Mouse (Mus musculus): ENCODE measurements around the gene 3100002H09Rik. TPM values are rescaled to one million over a fixed set of nuclear protein-coding genes. Genes with fewer than 3 reads are reported as not detected.

Gene 3100002H09Rik
- polyA plus RNA-seq (2014; fragmentation: Illumina TruSeq; extraction: RNeasy Lipid Tissue Mini Kit (QIAGEN cat#74804); ENCODE audit: low read depth, low replicate concordance): not detected

DNA sequence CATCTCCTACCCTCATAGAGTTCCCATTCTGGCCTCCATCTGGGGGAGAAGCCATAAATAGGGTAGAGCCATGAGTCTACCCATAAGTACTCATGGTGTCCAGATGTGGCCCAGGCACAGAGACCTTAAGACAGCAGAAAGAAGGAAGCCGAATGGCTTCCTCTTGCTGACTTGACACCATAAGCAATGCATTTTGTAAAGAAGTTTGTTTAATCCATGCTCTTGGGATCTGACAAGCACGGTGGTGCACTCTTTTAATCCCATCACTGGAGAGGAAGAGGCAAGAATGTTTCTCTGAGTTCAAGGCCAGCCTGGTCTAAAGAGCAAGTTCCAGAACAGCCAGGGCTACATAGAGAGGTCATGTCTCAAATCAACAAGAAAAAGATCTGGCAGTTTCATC, at the start of gene 3100002H09Rik:
3100002H09Rik (minus strand) TSS at position 101 of the 400 bp plus-strand sequence.

DNA sequence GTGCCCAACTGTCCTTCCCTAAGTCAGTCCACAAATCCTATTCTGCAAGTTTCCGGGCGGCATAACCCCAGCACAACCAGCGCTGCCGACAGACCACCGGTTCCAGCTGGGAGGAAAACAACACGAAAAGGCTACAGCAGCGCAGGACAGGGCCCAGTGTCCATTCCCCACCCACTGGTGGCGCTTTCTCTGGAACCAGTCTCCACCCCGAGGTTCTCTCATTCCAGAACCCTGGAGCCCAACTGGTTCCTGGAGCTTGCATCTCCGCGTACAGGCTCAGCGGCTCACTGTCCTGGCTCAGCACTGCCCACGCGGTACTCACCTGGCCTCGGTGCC, 45.9 kb upstream of the 3100002H09Rik start, which contains the start of gene Pou3f1:
Pou3f1 (plus strand) TSS at position 290 of the 336 bp plus-strand sequence.

Other genes starting within 250 kb of the 3100002H09Rik start
- gene Pou3f1, start 46.0 kb upstream of the 3100002H09Rik start, polyA plus RNA-seq (2014; fragmentation: Illumina TruSeq; extraction: RNeasy Lipid Tissue Mini Kit (QIAGEN cat#74804); ENCODE audit: low read depth, low replicate concordance): 0.13 TPM
- gene Utp11, start 82.8 kb upstream of the 3100002H09Rik start, polyA plus RNA-seq (2014; fragmentation: Illumina TruSeq; extraction: RNeasy Lipid Tissue Mini Kit (QIAGEN cat#74804); ENCODE audit: low read depth, low replicate concordance): 27.2 TPM
- gene Fhl3, start 89.9 kb upstream of the 3100002H09Rik start, polyA plus RNA-seq (2014; fragmentation: Illumina TruSeq; extraction: RNeasy Lipid Tissue Mini Kit (QIAGEN cat#74804); ENCODE audit: low read depth, low replicate concordance): not detected
- gene Sf3a3, start 104.0 kb upstream of the 3100002H09Rik start, polyA plus RNA-seq (2014; fragmentation: Illumina TruSeq; extraction: RNeasy Lipid Tissue Mini Kit (QIAGEN cat#74804); ENCODE audit: low read depth, low replicate concordance): 57.9 TPM
- gene Inpp5b, start 131.0 kb upstream of the 3100002H09Rik start, polyA plus RNA-seq (2014; fragmentation: Illumina TruSeq; extraction: RNeasy Lipid Tissue Mini Kit (QIAGEN cat#74804); ENCODE audit: low read depth, low replicate concordance): 16.8 TPM
- 102 TPM for gene Mtf1, start 191.3 kb upstream of the 3100002H09Rik start, polyA plus RNA-seq (2014; fragmentation: Illumina TruSeq; extraction: RNeasy Lipid Tissue Mini Kit (QIAGEN cat#74804); ENCODE audit: low read depth, low replicate concordance)
- 31.1 TPM for gene Yrdc, start 239.9 kb upstream of the 3100002H09Rik start, polyA plus RNA-seq (2014; fragmentation: Illumina TruSeq; extraction: RNeasy Lipid Tissue Mini Kit (QIAGEN cat#74804); ENCODE audit: low read depth, low replicate concordance)
- gene 1110065P20Rik, start 240.4 kb upstream of the 3100002H09Rik start, polyA plus RNA-seq (2014; fragmentation: Illumina TruSeq; extraction: RNeasy Lipid Tissue Mini Kit (QIAGEN cat#74804); ENCODE audit: low read depth, low replicate concordance): 4.7 TPM

Data from testis, adult 10 weeks (tissue).